Mouse (Mus musculus) limb, embryonic 15.5 days (tissue): ENCODE results near the gene 2300009A05Rik. TPM values are rescaled to one million over a fixed set of nuclear protein-coding genes. Genes with fewer than 3 reads are reported as not detected.

ENCODE experiments used
- ATAC-seq: fragments of 200-750 bp; cut with Nextera tagmentation; 2 replicates; pipeline ENCODE4 v1.8.0; 2017; ENCODE audit warnings: low read depth, moderate TSS enrichment; ENCODE audit not compliant: insufficient number of reproducible peaks, low FRiP score, low TSS enrichment
- H3K27ac ChIP-seq: fragments of 300-500 bp; sonication (generic); 2 replicates; pipeline ENCODE4 v1.5.1; 2015; ENCODE audit warnings: moderate library complexity, mild to moderate bottlenecking, inconsistent platforms
- H3K27me3 ChIP-seq: fragments of 300-500 bp; sonication (generic); 2 replicates; pipeline ENCODE4 v1.6.1; 2015; ENCODE audit warnings: inconsistent platforms
- H3K36me3 ChIP-seq: fragments of 300-500 bp; sonication (generic); 2 replicates; pipeline ENCODE4 v1.6.1; 2015; ENCODE audit warnings: inconsistent platforms
- H3K4me1 ChIP-seq: fragments of 300-500 bp; sonication (generic); 2 replicates; pipeline ENCODE4 v1.6.1; 2015; ENCODE audit warnings: inconsistent platforms
- H3K4me2 ChIP-seq: fragments of 300-500 bp; sonication (generic); 2 replicates; pipeline ENCODE4 v1.6.1; 2015; ENCODE audit warnings: mild to moderate bottlenecking, inconsistent platforms
- H3K4me3 ChIP-seq: fragments of 300-500 bp; sonication (generic); 2 replicates; pipeline ENCODE4 v1.5.1; 2015; ENCODE audit warnings: mild to moderate bottlenecking, inconsistent platforms
- H3K9ac ChIP-seq: fragments of 300-500 bp; sonication (generic); 2 replicates; pipeline ENCODE4 v1.6.1; 2015; ENCODE audit warnings: inconsistent platforms
- H3K9me3 ChIP-seq: fragments of 300-500 bp; sonication (generic); 2 replicates; pipeline ENCODE4 v1.6.1; 2016; ENCODE audit warnings: inconsistent platforms
- WGBS: fragments of 180-500 bp; shearing (Covaris S2); methylation state at CpG from one replicate; pipeline ENCODE4 v1.1.7; 2015; 5-methylcytosine and 5-hydroxymethylcytosine counted together
- polyA plus RNA-seq: library from polyadenylated mRNA; unstranded; fragments of >200 nt; fragmentation: Nextera tagmentation; extraction: Ambion mirVana; gene quantifications from 2 replicates; pipeline ENCODE4 v1.2.1, GENCODE M21; 2015

The 2300009A05Rik gene
- polyA plus RNA-seq, 1 experiment from 2014 or later: 33.3 TPM

DNA sequence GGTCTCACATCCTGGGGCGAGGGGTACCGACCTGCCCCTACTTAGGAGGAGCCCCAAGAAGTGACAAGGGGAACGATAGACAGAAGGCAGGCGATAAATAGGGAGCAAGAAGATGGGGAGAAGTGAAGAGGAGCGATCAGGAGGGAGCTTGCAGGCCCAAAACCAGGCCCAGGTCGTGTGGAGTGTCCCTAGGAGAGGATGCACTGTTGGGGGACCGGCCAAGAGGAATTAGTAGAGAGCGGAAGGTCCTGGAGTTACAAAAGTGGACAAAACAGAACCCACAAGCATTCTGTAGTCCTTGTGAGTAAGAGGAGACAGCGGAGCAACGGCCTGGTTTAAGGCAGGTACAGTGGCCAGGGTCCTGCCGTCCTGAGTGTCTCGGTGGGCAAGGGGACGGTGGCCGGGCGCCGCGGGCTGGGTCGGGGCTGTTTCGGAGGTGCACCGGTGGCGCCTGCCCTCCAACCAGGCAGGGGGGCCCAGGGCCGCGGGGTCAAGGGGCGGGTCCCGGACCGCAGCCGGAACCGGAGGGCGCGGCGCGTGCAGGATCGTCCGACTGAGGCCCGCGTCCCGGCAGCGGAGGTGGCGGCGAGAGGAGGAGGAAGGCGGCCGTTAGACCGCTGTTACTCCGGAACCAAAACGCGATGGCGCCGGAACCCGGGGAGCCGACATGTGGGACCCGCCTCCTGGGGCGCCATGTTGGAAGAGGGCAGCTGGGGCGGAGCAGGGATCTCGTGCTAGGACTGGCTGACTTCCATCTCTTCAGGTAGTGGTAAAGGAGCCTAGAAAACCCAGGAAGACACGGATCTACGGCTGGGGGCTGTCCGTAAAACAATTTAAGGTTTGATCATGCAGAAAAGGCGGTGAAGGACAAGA lies 21.5 kb downstream of the 2300009A05Rik start, which contains the start of gene Map2k5:
Gene Map2k5 (minus strand): TSS at position 633 of the 873 bp plus-strand sequence.
- Histone ChIP-seq H3K36me3 (peaks cover 11% of the 10 kb centered on the region; the same call in 1 of the 2 replicates), H3K4me1 (peaks cover 19% of the 10 kb centered on the region), H3K9ac (peak within 1 kb of the TSS; percentile 87), H3K4me2 (peak within 1 kb of the TSS; percentile 83), H3K4me3 (peak within 1 kb of the TSS; percentile 90), H3K9me3 (no peaks in the 10 kb centered on the region), H3K27me3 (no peaks in the 10 kb centered on the region), H3K27ac (peak within 1 kb of the TSS; percentile 88)
- ATAC-seq: peak; percentile 86
- WGBS: 1% methylated on average over 58 of the region's 58 CpGs

GRCm38 (mm10) chr9:63373315-63373714 lies 25.7 kb downstream of the 2300009A05Rik start:
- ATAC-seq: no peak
- Histone ChIP-seq H3K9me3 (no peaks in the 10 kb centered on the region), H3K27ac (no peak overlapping the region), H3K27me3 (no peaks in the 10 kb centered on the region), H3K4me3 (no peak overlapping the region), H3K36me3 (peaks cover 29% of the 10 kb centered on the region), H3K4me1 (peaks cover 19% of the 10 kb centered on the region), H3K9ac (no peak overlapping the region), H3K4me2 (no peak overlapping the region)
- whole genome bisulfite sequencing: 83% methylated on average over 2 of the region's 2 CpGs

GRCm38 (mm10) chr9:63372541-63372940 lies 26.5 kb downstream of the 2300009A05Rik start:
- Histone ChIP-seq H3K27ac (no peak overlapping the region), H3K9me3 (no peaks in the 10 kb centered on the region), H3K27me3 (no peaks in the 10 kb centered on the region), H3K4me2 (no peak overlapping the region), H3K9ac (no peak overlapping the region), H3K4me3 (no peak overlapping the region), H3K36me3 (peaks cover 29% of the 10 kb centered on the region), H3K4me1 (peaks cover 19% of the 10 kb centered on the region)
- no peak for ATAC-seq
- WGBS: 76% methylated on average over 8 of the region's 8 CpGs

- Histone ChIP-seq H3K4me2 (no peak overlapping the region), H3K27me3 (no peaks in the 10 kb centered on the region), H3K9ac (no peak overlapping the region), H3K36me3 (peaks cover 21% of the 10 kb centered on the region), H3K27ac (no peak overlapping the region), H3K9me3 (no peaks in the 10 kb centered on the region), H3K4me1 (0 out of 2 replicates have a peak, but pooled peaks cover 3% of the 10 kb centered on the region), H3K4me3 (no peak overlapping the region)
- WGBS: 63% methylated on average over 3 of the region's 3 CpGs
- no peak for ATAC-seq
Measured at GRCm38 (mm10) chr9:63360410-63360809, 38.6 kb downstream of the 2300009A05Rik start.

DNA sequence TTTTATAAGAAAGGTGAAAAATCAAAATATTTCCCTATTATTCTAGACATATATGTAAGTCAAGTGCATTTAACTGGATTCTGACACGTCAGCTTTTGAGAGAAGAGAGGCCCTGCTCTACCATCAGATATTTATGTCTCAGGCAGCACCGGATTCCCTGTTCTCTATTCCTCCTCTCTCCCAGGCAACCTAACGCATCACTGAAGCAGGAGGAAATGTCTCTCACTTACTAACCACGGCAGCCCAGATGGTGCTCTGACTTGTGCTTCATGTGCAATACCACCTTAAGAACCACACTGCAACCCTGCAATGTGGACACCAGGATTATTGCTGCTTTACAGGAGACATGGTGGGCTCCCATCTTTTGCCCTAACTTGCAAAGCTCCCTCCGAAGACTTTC lies 40.0 kb downstream of the 2300009A05Rik start:
- Histone ChIP-seq H3K4me2 (no peak overlapping the region), H3K4me3 (no peak overlapping the region), H3K4me1 (0 out of 2 replicates have a peak, but pooled peaks cover 3% of the 10 kb centered on the region), H3K27ac (no peak overlapping the region), H3K9ac (no peak overlapping the region), H3K27me3 (no peaks in the 10 kb centered on the region), H3K9me3 (no peaks in the 10 kb centered on the region), H3K36me3 (peaks cover 27% of the 10 kb centered on the region)
- no peak for ATAC-seq
- whole genome bisulfite sequencing: 86% methylated on average over 5 of the region's 5 CpGs

DNA sequence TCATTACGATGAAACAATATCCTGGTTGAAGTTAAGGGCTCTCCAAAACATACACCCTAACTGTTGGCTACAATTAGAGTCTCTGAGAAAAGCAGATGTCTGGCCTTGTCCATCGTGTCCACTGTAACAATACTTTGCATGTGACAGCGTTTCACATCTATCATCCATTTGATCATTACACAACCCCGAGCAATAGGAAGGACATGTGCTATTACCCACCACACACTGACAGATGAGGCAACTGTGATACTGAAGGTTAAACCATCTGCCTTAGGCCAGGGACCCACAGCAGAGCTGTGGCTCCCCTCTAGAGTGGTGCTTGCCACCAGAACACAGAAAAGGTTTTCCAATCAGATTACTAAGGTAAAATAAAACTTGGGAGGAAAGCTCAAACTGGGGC lies 42.3 kb downstream of the 2300009A05Rik start:
- Histone ChIP-seq H3K27ac (no peak overlapping the region), H3K9ac (no peak overlapping the region)
- ATAC-seq: no peak

GRCm38 (mm10) chr9:63356278-63356677 lies 42.8 kb downstream of the 2300009A05Rik start:
- no peaks in the 10 kb centered on the region for H3K9me3 ChIP-seq
- no peak overlapping the region for H3K4me2 ChIP-seq
- no peaks in the 10 kb centered on the region for H3K27me3 ChIP-seq
- H3K4me3 ChIP-seq: no peak overlapping the region
- H3K4me1 ChIP-seq: no peaks in the 10 kb centered on the region
- ATAC-seq: no peak
- no peak overlapping the region for H3K9ac ChIP-seq
- H3K36me3 ChIP-seq: peaks cover 27% of the 10 kb centered on the region
- H3K27ac ChIP-seq: no peak overlapping the region
- WGBS: 87% methylated on average over 9 of the region's 9 CpGs

More for the DNA sequence above, 42.3 kb downstream of the 2300009A05Rik start:
- H3K4me3 ChIP-seq: no peak overlapping the region
- H3K9me3 ChIP-seq: no peaks in the 10 kb centered on the region
- H3K27me3 ChIP-seq: no peaks in the 10 kb centered on the region
- H3K4me2 ChIP-seq: no peak overlapping the region
- H3K36me3 ChIP-seq: peaks cover 27% of the 10 kb centered on the region
- H3K4me1 ChIP-seq: no peaks in the 10 kb centered on the region
- WGBS: 83% methylated on average over 4 of the region's 4 CpGs

GRCm38 (mm10) chr9:63354168-63354567 lies 44.9 kb downstream of the 2300009A05Rik start:
- H3K27ac ChIP-seq: no peak overlapping the region
- H3K4me1 ChIP-seq: no peaks in the 10 kb centered on the region
- WGBS: 78% methylated on average over 4 of the region's 4 CpGs
- peaks cover 27% of the 10 kb centered on the region for H3K36me3 ChIP-seq
- H3K4me2 ChIP-seq: no peak overlapping the region
- no peaks in the 10 kb centered on the region for H3K9me3 ChIP-seq
- no peak overlapping the region for H3K4me3 ChIP-seq
- no peak overlapping the region for H3K9ac ChIP-seq
- ATAC-seq: no peak
- H3K27me3 ChIP-seq: no peaks in the 10 kb centered on the region

DNA sequence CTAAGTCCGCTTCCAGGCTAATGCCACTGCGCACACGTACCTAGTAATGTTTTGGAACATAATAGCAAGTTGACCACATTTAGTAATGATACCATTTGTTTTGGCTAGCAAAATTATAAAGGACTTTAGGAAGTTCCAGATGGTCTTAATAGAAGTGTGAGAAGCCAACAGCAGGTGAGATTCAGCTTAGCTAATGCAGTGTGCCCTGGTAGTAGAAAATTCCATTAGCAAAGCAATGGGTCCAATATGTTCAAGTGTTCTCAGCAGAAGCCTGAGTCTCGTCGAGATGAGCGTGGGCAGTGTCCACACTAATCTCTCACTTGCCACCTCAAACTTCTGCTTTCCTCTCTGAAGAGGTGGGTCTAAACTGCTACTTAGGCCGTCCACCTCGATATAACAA lies 49.0 kb downstream of the 2300009A05Rik start:
- no peak overlapping the region for H3K9ac ChIP-seq
- H3K27me3 ChIP-seq: no peaks in the 10 kb centered on the region
- no peaks in the 10 kb centered on the region for H3K9me3 ChIP-seq
- H3K4me2 ChIP-seq: no peak overlapping the region
- no peaks in the 10 kb centered on the region for H3K4me1 ChIP-seq
- H3K36me3 ChIP-seq: peaks cover 4% of the 10 kb centered on the region; the same call in 1 of the 2 replicates
- no peak overlapping the region for H3K4me3 ChIP-seq
- no peak for ATAC-seq
- 86% methylated on average over 8 of the region's 8 CpGs for WGBS
- H3K27ac ChIP-seq: no peak overlapping the region

- H3K9ac ChIP-seq: no peak overlapping the region
- H3K27me3 ChIP-seq: no peaks in the 10 kb centered on the region
- H3K4me3 ChIP-seq: no peak overlapping the region
- H3K4me2 ChIP-seq: no peak overlapping the region
- no peak for ATAC-seq
- no peaks in the 10 kb centered on the region for H3K9me3 ChIP-seq
- WGBS: 83% methylated on average over 3 of the region's 3 CpGs
- 0 out of 2 replicates have a peak, but pooled peaks cover 3% of the 10 kb centered on the region for H3K36me3 ChIP-seq
- H3K27ac ChIP-seq: no peak overlapping the region
- H3K4me1 ChIP-seq: no peaks in the 10 kb centered on the region
Measured at GRCm38 (mm10) chr9:63349241-63349640, 49.8 kb downstream of the 2300009A05Rik start.

DNA sequence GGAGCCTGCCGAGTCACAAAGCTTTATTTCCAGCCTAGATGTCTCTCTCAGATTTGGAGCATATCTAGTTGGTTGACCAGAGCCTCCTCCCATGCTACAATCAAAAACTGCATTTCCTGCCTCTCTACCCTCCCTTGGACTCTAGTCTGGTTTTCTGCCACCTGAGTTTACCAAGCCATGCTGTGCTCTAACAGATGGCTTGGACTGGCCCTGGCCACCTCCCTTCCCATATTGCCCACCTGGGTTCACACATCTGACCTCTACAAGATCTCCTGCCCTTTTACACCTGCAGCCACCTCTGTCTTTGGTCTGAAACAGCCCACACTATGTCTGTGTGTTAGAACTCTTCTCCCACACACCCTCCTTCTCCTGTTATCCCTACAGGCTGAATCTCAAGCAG lies 50.9 kb downstream of the 2300009A05Rik start:
- Histone ChIP-seq H3K4me3 (no peak overlapping the region), H3K36me3 (no peaks in the 10 kb centered on the region), H3K9ac (no peak overlapping the region), H3K9me3 (no peaks in the 10 kb centered on the region), H3K4me2 (no peak overlapping the region), H3K27me3 (no peaks in the 10 kb centered on the region), H3K27ac (no peak overlapping the region), H3K4me1 (no peaks in the 10 kb centered on the region)
- no peak for ATAC-seq
- 84% methylated on average over 1 of the region's 1 CpGs for WGBS

- 89% methylated on average over 6 of the region's 6 CpGs for WGBS
- no peak for ATAC-seq
Measured at GRCm38 (mm10) chr9:63346029-63346428, 53.0 kb downstream of the 2300009A05Rik start.

More at GRCm38 (mm10) chr9:63346029-63346428, 53.0 kb downstream of the 2300009A05Rik start:
- Histone ChIP-seq H3K36me3 (0 out of 2 replicates have a peak, but pooled peaks cover 4% of the 10 kb centered on the region), H3K27ac (no peak overlapping the region), H3K4me2 (no peak overlapping the region), H3K4me3 (no peak overlapping the region), H3K9me3 (no peaks in the 10 kb centered on the region), H3K4me1 (no peaks in the 10 kb centered on the region), H3K9ac (no peak overlapping the region), H3K27me3 (no peaks in the 10 kb centered on the region)
